Mouse (Mus musculus): ENCODE data around the gene Rnf133.

Rnf133 gene

DNA sequence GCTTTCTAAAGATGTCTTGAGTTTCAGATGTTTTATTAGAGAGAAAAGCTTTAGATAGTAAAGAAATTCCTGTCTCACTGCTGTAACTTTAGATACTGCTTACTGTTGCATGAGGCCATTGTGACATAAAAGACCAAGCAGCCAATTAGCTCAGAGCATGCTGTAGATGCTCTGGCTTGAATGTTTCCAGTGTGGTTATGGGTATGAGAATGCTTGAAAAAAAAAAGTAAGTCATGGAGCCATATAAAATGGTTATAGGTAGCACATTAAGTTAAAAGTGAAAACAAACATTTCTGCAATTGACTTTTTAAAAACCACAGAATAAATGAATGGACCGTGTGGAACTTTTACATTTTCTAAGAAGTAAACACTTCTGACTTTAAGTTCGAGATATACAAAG is at the start of gene Rnf133:
Gene Rnf133, minus strand, starts transcription at position 101 of the 400 bp plus-strand sequence.
- no peak for DNase-seq

DNA sequence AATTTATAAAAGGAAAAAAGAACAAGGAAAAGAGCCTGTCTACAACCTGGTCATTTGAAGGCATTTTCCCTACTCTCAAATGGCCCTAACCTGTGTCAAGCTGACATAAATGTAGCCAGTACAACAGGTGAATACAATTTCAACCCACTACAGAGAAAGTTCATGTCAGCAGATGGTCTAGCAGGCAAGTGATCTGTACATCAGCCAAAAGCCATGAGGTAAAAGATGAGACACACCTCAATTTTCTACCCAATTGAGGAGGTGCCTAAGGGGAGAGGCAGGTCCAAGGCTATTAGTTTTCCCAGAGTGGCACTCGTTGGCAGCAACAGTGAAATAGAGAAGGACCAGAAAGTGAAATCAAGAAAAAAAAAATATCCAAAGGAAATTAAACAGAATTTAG is 28.1 kb upstream of the Rnf133 start:
- DNase-seq = no peak

DNA sequence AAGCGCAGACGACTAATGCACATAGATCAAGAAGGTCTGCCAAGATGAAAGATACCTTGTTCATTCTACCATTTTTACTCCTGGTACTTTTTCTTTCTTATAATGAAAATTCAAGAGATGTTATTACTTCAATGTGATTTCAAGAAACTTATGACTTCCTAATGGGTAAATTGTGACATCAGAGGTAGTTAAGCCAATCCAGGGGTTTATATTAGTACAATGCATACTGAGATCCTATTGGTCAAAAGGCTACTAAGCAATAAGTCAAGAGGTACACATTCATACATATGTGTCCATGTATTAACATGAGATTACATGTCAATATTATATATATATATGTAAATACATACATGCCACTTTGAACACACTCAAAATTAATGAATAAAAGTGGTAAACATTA is 4.9 kb upstream of the Rnf133 start, which contains the start of gene Rnf148:
Gene Rnf148, minus strand, starts transcription at position 101 of the 400 bp plus-strand sequence.
- no peak for DNase-seq

DNA sequence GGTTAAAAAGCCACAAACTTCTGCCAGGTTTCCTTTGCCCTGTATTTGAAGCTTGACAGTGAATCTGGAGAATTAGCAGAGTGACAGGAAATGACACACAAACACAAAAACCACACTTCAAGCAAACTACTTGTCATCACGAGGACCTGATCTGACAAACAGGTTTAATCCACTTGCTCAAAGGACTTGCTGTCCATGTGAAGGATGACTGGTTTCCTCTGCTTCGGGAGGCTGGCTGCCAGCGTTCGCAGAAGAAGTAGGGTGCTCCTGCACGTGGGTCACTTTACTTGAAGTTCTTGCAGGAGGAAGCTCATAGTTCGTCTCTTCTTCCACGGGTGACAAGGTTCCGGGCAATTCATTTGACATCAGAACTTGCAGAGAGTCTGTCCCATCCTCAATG is 1.4 kb downstream of the Rnf133 start:
- DNase-seq = no peak

DNA sequence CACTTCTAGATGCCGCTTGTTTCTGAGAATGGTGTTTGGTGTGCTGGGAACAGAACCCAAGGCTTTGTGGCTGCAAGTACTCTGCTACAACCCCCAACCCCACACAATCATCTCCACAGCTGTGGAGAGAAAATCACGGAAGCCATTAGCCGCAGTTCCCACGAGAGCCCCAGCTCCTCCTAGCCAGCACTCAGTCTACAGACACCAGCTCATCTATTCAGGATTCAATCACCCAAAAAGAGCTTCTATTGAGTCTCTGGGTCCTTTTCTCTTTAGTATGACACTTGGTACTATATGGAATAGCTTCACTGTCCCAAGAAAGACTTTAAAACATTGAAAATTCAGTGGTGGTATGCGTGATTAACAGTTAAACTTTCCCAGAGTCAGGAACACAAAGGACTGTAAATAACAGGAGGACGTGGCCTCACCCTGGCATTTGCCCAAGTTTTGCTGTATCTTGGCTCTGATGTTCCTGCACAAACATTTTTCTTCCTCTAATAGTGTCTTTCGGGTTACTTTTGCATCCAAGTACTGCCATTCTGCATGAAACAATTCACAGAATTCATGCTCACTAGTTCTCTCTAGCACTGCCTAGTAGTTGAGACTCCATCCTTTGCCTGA is 2.4 kb downstream of the Rnf133 start:
- no peak for DNase-seq

DNA sequence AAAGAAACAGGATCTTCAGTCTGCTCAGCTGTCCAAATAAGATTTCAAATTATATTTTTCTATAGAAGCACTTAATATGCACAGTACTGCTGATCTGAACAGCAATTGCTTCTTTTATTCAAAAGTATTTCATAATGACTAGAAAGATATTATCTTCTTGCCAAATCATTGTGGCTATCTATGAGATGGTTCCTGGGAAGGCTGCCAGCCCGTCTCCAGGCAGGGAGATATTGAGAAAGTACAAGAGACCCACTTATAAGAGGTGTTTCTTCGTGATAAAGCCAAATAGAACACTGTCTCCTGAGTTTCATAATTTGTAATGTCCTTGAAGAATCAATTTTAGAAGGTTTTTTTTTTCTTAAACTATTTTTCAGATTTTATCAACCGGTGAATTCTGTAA is 13.0 kb downstream of the Rnf133 start:
- peak; percentile 27 for DNase-seq

DNA sequence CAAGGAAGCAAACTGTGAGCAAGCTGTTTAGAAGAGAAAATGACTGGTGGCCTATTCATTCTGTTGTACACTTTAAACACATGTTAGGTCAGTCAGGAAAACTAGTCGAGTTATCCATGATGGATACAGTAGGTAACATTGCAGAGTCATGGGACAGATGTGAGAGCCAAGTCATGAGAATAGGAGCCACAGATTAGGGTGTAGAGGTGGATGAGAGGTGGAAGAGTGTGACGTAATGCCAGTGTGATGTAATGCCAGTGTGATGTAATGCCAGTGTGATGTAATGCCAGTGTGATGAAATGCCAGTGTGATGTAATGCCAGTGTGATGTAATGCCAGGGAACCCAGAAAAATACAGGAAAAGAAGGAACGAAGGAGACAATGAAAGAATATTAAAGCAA is 14.9 kb downstream of the Rnf133 start:
- DNase-seq = no peak

DNA sequence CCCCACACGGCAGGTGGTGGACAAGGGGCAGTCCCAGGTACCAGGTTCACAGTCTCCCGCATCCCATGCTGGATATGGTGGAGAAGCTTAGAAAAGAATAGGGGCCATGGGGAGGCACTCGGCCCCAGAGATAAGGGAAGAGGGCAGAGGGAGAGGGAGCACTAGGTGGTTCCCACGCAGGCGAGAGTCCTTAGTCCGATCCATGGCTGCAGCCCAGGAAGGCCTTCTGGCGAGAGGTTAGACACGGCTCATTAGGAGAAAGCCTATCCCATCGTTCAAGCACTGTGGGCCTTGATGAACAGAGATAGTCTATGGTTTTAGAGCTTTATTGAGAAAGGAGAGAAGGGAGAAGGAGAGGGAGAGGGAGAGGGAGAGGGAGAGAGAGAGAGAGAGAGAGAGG is 16.1 kb downstream of the Rnf133 start:
- DNase-seq = no peak

DNA sequence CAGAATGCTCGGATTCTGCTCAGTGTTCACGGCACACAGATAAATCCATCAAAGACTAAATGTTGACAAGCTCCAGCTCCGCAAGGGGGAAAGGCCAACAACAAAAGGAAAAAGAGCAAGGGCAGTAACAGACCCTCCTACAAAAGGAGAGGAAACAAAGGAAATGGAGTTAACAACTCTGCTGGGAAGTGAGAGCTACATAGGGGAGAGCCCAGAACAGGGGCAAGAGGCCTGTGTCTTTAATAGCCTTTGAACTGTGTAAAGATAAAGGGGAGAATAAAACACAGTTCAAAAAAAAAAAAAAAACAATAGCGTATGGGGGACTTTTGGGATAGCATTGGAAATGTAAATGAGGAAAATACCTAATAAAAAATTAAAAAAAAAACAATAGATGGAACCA is 19.6 kb downstream of the Rnf133 start:
- DNase-seq = no peak

All from right cerebral cortex, postnatal 14 days (tissue).